Mouse (Mus musculus) heart, embryonic 14.5 days (tissue): Measurements from ENCODE around the gene Kdelr3. TPM values are rescaled to one million over a fixed set of nuclear protein-coding genes. Genes with fewer than 3 reads are reported as not detected.

Experiments used
- ATAC-seq: fragments of 200-750 bp; cut with Nextera tagmentation; 2 replicates; pipeline ENCODE4 v1.8.0; 2017; ENCODE audit warnings: low read depth, moderate TSS enrichment; ENCODE audit not compliant: insufficient number of reproducible peaks, insufficient read depth, low FRiP score
- H3K27ac ChIP-seq, 2 experiments: fragments of 200-500 bp in 1 of 2; fragments of 300-500 bp in 1 of 2; sonication (generic) in 1 of 2; replicated peaks in 1 of 2; 2 replicates each; pipeline ENCODE4 v1.5.1; 2012 to 2014; ENCODE audit warnings: low read depth in 2 of 2, low read length in 2 of 2, control low read depth in 1 of 2, mild to moderate bottlenecking in 1 of 2, mixed read lengths in 1 of 2; ENCODE audit not compliant: control insufficient read depth in 1 of 2, insufficient read depth in 1 of 2
- H3K27me3 ChIP-seq: fragments of 300-500 bp; sonication (generic); 2 replicates; pipeline ENCODE4 v1.6.1; 2014; ENCODE audit warnings: mild to moderate bottlenecking, low read length, control low read depth; ENCODE audit not compliant: control insufficient read depth, insufficient read depth
- H3K36me3 ChIP-seq: fragments of 300-500 bp; sonication (generic); 2 replicates; pipeline ENCODE4 v1.6.1; 2014; ENCODE audit warnings: mild to moderate bottlenecking, control low read depth, low read length, mixed read lengths; ENCODE audit not compliant: control insufficient read depth, insufficient read depth
- H3K4me1 ChIP-seq, 2 experiments: fragments of 200-500 bp in 1 of 2; fragments of 300-500 bp in 1 of 2; sonication (generic) in 1 of 2; 2 replicates each; pipeline ENCODE4 v1.6.1; 2012 to 2014; ENCODE audit warnings: low read length in 2 of 2, control low read depth in 1 of 2, mixed read lengths in 1 of 2; ENCODE audit not compliant: control insufficient read depth in 2 of 2, insufficient read depth in 2 of 2
- H3K4me2 ChIP-seq: fragments of 300-500 bp; sonication (generic); 2 replicates; pipeline ENCODE4 v1.6.1; 2014; ENCODE audit warnings: mild to moderate bottlenecking, low read length
- H3K4me3 ChIP-seq, 2 experiments: fragments of 200-500 bp in 1 of 2; fragments of 300-500 bp in 1 of 2; sonication (generic) in 1 of 2; 2 replicates each; pipeline ENCODE4 v1.5.1; 2012 to 2014; ENCODE audit warnings: low read length in 2 of 2, mild to moderate bottlenecking in 2 of 2, control low read depth in 1 of 2, low read depth in 1 of 2, moderate library complexity in 1 of 2; ENCODE audit not compliant: control insufficient read depth in 1 of 2, insufficient read depth in 1 of 2
- H3K9ac ChIP-seq: fragments of 300-500 bp; sonication (generic); 2 replicates; pipeline ENCODE4 v1.6.1; 2014; ENCODE audit warnings: mild to moderate bottlenecking, low read length
- H3K9me3 ChIP-seq: fragments of 300-500 bp; sonication (generic); 2 replicates; pipeline ENCODE4 v1.6.1; 2016; ENCODE audit warnings: low read length, control low read depth; ENCODE audit not compliant: control insufficient read depth
- WGBS: fragments of 180-500 bp; shearing (Covaris S2); extraction: QIAGEN DNeasy Blood & Tissue Kit; methylation state at CpG from one replicate; pipeline ENCODE4 v1.1.7; 2014; 5-methylcytosine and 5-hydroxymethylcytosine counted together
- polyA plus RNA-seq: library from polyadenylated mRNA; unstranded; fragments of >200 nt; fragmentation: Nextera tagmentation; extraction: Ambion mirVana; gene quantifications from 2 replicates; pipeline ENCODE4 v1.2.1, GENCODE M21; 2014

Kdelr3 gene
- polyA plus RNA-seq, 1 experiment from 2014 or later, result 54.1 TPM

DNA sequence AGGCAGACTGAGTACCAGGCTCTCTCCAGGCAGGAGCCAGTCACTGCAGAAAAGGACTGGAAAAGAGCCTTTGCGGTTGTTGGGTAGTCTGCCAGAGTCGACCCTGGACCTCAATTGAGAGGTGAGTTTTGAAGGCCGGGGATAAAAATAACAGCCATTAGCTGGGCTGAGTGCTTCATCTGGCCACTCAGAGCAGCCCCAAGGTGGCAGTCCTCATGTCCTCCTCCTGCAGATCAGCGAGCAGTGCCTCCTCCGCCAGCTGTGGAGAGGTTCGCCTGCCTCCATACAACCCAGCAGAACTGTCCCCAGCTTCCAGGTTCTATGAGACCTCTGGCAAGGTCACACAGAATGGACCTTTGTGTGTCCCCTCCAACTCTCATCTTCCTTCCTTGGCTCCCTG is 39.0 kb upstream of the Kdelr3 start:
- H3K4me2 ChIP-seq, result peak overlapping the region; percentile 1; the same call in 1 of the 2 replicates
- ATAC-seq, result no peak
- peaks cover 4% of the 10 kb centered on the region; the same call in 1 of the 2 replicates for H3K9me3 ChIP-seq
- peak overlapping the region; percentile 37 to 65 for H3K27ac ChIP-seq
- peaks cover 14 to 22% of the 10 kb centered on the region in 2 experiments for H3K4me1 ChIP-seq
- peaks cover 10% of the 10 kb centered on the region; the same call in 1 of the 2 replicates for H3K27me3 ChIP-seq
- H3K4me3 ChIP-seq, result no peak overlapping the region
- H3K36me3 ChIP-seq, result no peaks in the 10 kb centered on the region
- H3K9ac ChIP-seq, result 0 out of 2 replicates have a peak overlapping the region, but pooled peaks have one; percentile 1
- WGBS, result 13% methylated on average over 6 of the region's 6 CpGs

DNA sequence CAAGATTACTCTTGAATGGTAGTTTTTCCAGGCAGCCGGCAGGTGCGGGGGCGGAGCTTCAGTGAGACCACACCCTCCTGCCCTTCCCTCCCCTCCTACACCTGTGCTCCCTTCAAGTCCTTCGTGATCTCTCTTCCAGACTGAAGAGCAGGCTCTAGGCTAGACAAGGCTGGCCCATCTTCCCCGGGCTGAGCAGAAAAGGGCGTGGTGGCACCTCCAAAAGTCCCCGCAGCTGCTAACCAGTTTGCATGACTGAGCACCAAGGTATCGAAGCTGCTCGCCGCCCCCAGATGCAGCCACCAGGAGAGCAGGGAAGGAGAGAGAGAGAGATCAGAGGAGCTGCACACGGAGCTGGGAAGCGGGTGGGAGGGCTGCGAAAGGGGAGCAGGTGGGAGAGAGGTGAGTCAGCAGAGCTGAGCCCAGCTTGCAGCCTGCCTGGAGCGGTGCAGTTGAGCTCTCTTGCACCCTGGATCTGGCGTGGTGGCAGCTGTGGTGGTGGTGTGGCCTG is 35.0 kb upstream of the Kdelr3 start:
- H3K9ac ChIP-seq, result no peak overlapping the region
- WGBS, result 16% methylated on average over 15 of the region's 15 CpGs
- peaks cover 14 to 22% of the 10 kb centered on the region in 2 experiments for H3K4me1 ChIP-seq
- peaks cover 10% of the 10 kb centered on the region; the same call in 1 of the 2 replicates for H3K27me3 ChIP-seq
- H3K4me2 ChIP-seq, result no peak overlapping the region
- no peak overlapping the region for H3K4me3 ChIP-seq
- H3K27ac ChIP-seq, result no peak overlapping the region
- no peaks in the 10 kb centered on the region for H3K36me3 ChIP-seq
- no peak for ATAC-seq
- no peaks in the 10 kb centered on the region for H3K9me3 ChIP-seq

DNA sequence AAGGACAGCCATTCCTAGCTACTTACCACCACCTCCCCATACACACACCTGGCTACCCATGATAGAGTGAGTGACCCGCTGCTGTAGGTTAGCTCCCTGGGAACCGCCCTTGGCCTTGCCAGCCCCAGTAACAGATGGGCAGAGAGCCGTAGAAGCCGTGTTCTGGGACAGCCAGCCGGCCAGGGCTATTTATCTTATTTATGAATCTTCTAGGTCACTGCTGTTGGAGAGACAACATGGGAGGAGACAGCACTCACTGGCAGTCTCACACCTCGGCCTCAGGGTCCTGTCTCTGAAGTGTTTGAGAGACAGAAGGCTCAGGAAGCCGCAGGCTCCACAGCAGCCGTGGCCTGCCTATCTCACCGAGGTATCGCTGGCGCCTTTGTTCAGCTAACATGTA is 26.7 kb upstream of the Kdelr3 start:
- no peak overlapping the region for H3K9ac ChIP-seq
- peaks cover 4 to 5% of the 10 kb centered on the region in 2 experiments; a peak in 2 of 4 replicates for H3K4me1 ChIP-seq
- no peak overlapping the region for H3K4me2 ChIP-seq
- H3K27ac ChIP-seq, result no peak overlapping the region
- ATAC-seq, result no peak
- H3K27me3 ChIP-seq, result peaks cover 29% of the 10 kb centered on the region
- no peaks in the 10 kb centered on the region for H3K36me3 ChIP-seq
- no peak overlapping the region for H3K4me3 ChIP-seq
- no peaks in the 10 kb centered on the region for H3K9me3 ChIP-seq
- WGBS, result 70% methylated on average over 11 of the region's 11 CpGs

DNA sequence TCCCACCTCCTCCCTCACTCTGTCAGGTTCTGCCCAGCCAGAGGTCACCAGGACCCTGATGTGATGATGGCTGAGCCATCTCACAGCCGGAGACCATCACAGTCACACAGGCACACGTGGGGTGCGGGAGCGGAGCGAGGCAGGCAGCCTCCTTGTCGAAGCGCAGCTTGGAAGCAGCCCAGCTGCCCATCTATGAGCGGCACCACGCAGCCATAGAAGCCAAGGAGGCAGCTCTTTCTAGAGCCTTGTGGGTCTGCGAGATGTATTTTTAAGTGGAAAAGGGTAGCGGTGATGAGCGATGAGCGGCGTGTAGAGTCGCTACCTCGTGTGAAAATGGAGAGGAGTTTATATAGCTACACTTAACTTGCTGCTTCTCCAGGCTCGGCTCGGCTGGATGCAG is 22.7 kb upstream of the Kdelr3 start:
- Histone ChIP-seq H3K9ac (0 out of 2 replicates have a peak overlapping the region, but pooled peaks have one; percentile 9), H3K4me1 (peaks cover 7 to 10% of the 10 kb centered on the region in 2 experiments), H3K4me3 (no peak overlapping the region), H3K9me3 (no peaks in the 10 kb centered on the region), H3K27me3 (peaks cover 24% of the 10 kb centered on the region), H3K36me3 (no peaks in the 10 kb centered on the region), H3K27ac (no peak overlapping the region), H3K4me2 (peak overlapping the region; percentile 22)
- no peak for ATAC-seq
- WGBS, result 30% methylated on average over 18 of the region's 18 CpGs

DNA sequence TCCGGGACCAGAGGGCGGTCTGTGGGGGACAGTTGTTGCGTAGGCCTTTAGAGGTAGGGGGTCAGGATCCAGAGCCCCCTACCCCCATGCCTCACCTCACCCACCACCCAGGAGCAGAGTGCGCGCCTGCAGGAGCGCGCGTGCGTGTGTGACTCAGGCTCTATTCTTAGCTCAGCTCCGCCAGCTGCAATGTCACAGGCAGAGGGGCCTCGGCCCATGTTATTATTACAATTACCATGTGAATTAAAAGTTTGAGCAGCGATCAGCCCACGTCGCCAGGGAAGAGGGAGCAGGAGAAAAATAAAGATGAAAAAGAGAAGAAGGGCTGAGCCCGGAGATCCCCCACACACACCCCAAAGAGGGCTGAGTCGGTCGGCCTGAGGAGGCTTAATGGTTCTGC is 16.1 kb upstream of the Kdelr3 start:
- ATAC-seq, result no peak
- H3K27ac ChIP-seq, result 0 out of 4 replicates have a peak overlapping the region, but pooled peaks of 1 of the 2 experiments have one; percentile 24

DNA sequence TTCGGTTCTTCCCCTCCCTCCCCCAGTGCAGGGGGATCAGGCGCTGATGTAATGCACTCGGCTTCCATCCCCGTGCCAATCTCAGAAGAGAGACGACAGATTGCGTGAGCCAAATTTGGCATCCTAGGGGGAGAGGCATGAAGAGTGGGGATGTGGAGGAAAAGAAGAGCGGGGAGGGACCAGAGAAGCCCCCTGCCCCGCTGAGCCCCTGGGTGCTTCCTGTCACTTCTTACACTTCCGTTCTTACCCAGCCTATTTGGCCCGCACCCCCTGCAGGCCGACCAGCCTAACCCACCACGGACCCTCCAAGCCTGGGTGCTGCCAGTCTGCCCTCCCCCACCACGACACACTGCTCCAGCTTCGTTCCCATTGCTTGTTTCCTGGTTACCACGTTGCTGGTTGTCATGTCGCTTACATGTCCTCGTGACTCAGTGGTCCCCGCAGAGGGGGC is 13.3 kb upstream of the Kdelr3 start:
- Histone ChIP-seq H3K4me1 (peaks cover 29 to 46% of the 10 kb centered on the region in 2 experiments), H3K27me3 (peaks cover 56% of the 10 kb centered on the region), H3K9ac (no peak overlapping the region; the same call in 1 of the 2 replicates), H3K27ac (no peak overlapping the region), H3K4me3 (0 out of 4 replicates have a peak overlapping the region, but pooled peaks of 1 of the 2 experiments have one; percentile 0), H3K4me2 (peak overlapping the region; percentile 41), H3K9me3 (no peaks in the 10 kb centered on the region), H3K36me3 (no peaks in the 10 kb centered on the region)
- no peak for ATAC-seq
- WGBS, result 14% methylated on average over 17 of the region's 18 CpGs

More for the DNA sequence above, 16.1 kb upstream of the Kdelr3 start:
- Histone ChIP-seq H3K4me3 (no peak overlapping the region), H3K36me3 (no peaks in the 10 kb centered on the region), H3K9me3 (no peaks in the 10 kb centered on the region), H3K9ac (peak overlapping the region; percentile 44; the same call in 1 of the 2 replicates), H3K4me1 (peaks cover 22 to 38% of the 10 kb centered on the region in 2 experiments), H3K27me3 (peaks cover 35% of the 10 kb centered on the region), H3K4me2 (peak overlapping the region; percentile 26)
- 42% methylated on average over 17 of the region's 17 CpGs for WGBS

DNA sequence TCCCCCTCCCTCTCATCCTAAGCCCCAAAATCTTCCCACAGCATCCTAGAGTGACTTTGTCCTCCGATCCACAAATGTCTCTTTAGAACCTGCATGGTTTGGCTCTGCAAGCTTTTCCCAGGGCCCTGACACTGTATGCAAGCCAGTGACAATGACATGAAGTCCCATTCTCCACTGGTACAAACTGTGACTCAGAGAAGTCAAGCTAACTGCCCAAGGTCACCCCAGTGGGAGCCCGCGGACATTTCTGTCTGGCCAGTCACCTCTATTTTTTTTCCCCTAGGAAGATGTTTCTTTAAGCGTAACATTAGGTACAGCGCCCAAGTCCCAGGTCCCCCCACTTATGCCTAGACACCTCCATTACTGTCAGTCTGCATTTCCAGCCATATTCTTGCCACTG is 12.8 kb upstream of the Kdelr3 start:
- Histone ChIP-seq H3K27ac (no peak overlapping the region), H3K9ac (no peak overlapping the region; the same call in 1 of the 2 replicates), H3K9me3 (no peaks in the 10 kb centered on the region), H3K4me1 (peaks cover 29 to 42% of the 10 kb centered on the region in 2 experiments), H3K36me3 (no peaks in the 10 kb centered on the region), H3K27me3 (peaks cover 62% of the 10 kb centered on the region), H3K4me3 (0 out of 4 replicates have a peak overlapping the region, but pooled peaks of 1 of the 2 experiments have one; percentile 0), H3K4me2 (peak overlapping the region; percentile 41; the same call in 1 of the 2 replicates)
- 66% methylated on average over 5 of the region's 5 CpGs for WGBS
- no peak for ATAC-seq
